8 mouse cellular contexts compared by ENCODE assay signal in the genomic region with DNA sequence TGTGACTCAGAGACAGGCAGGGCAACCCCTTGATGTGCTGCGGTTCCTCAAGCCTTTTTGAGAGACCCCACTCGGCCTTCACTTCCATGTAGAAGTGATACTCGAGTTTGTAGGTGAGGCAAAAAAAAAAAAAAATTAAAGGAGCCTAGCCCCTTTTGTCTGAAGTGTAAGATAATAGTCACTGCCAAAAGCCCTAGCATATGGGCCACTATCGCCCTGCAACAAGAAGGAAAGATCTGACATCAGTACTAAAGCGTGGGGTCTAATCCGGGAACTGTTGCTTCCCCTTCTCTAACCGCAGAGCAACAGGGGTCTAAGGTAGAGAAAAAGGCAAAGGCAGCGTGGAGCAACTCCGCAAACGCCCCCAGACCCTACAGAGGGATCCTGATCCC. TPM values are rescaled to one million over a fixed set of nuclear protein-coding genes. Genes with fewer than 3 reads are reported as not detected.
A peak's percentile ranks its signal among the peaks of the same experiment; 100 is the strongest.
DNase-seq lines count a peak whose midpoint lies in the region; ATAC-seq and TF ChIP-seq lines count a peak whose summit lies in the region.
"Had no signal": no experiment of that assay in that cellular context is flagged by ENCODE, and none has a peak within 500 bp of the region (broad histone marks: within the 10 kb centered on the region; RNA-seq: fewer than 3 reads in every experiment).

No protein-coding gene starts in this region.

- peak overlapping the region; percentile 97 for H3K4me2 ChIP-seq in forebrain, embryonic 14.5 days (ENCODE audit: low read length)
- H3K4me2 ChIP-seq in liver, embryonic 13.5 days, result peak overlapping the region; percentile 97
- H3K4me2 ChIP-seq in stomach, postnatal 0 days (replicated peaks; ENCODE audit: low read depth), result peak overlapping the region; percentile 92

- peaks cover 12% of the 10 kb centered on the region for H3K4me1 ChIP-seq in spleen, adult 2 months (ENCODE audit: control insufficient read depth, insufficient read depth, insufficient read length)
- peaks cover 14% of the 10 kb centered on the region; the same call in 1 of the 2 replicates for H3K4me1 ChIP-seq in forebrain, embryonic 14.5 days (ENCODE audit: control insufficient read depth, insufficient read depth, low read length)
- peaks cover 55% of the 10 kb centered on the region for H3K4me1 ChIP-seq in liver, embryonic 13.5 days (replicated peaks)
- peaks cover 2% of the 10 kb centered on the region; the same call in 1 of the 2 replicates for H3K4me1 ChIP-seq in stomach, postnatal 0 days (replicated peaks; ENCODE audit: control insufficient read depth, insufficient read depth)

- no peak for DNase-seq in spleen, adult 2 months (ENCODE audit: low read depth in 1 of 2, low spot score in 2 of 2)
- no peak for DNase-seq in spleen, postnatal 36 days (ENCODE audit: low spot score in 2 of 2)
- no peak for DNase-seq in forebrain, embryonic 14.5 days (ENCODE audit: low spot score)
- no peak for DNase-seq in liver, embryonic 13.5 days
- no peak for DNase-seq in stomach, postnatal 0 days (ENCODE audit: low spot score)
- no peak for DNase-seq in layer of hippocampus, postnatal 25 days (ENCODE audit: extremely low spot score in 1 of 2, low spot score in 1 of 2)
- DNase-seq in adrenal gland, adult 18-20 months (ENCODE audit: low spot score in 2 of 2), result no peak

- TF ChIP-seq POLR2A in spleen, adult 2 months (IDR thresholded peaks at IDR 0.05; ENCODE audit: low read depth, low read length), result no peak

- WGBS in spleen, adult 2 months, result 21% methylated on average over 10 of the region's 10 CpGs
- WGBS in forebrain, embryonic 14.5 days, result 3% methylated on average over 10 of the region's 10 CpGs
- WGBS in liver, embryonic 13.5 days (ENCODE audit: insufficient replicate concordance), result 4% methylated on average over 10 of the region's 10 CpGs
- WGBS in stomach, postnatal 0 days, result 41% methylated on average over 10 of the region's 10 CpGs

- no peak overlapping the region for H3K27ac ChIP-seq in spleen, adult 2 months (ENCODE audit: insufficient read depth, low read length)
- H3K27ac ChIP-seq in forebrain, embryonic 14.5 days (ENCODE audit: low read depth, low read length), result peak overlapping the region; percentile 89; the same call in 1 of the 2 replicates
- no peak overlapping the region for H3K27ac ChIP-seq in liver, embryonic 13.5 days
- H3K27ac ChIP-seq in stomach, postnatal 0 days (replicated peaks), result no peak overlapping the region

- ATAC-seq in forebrain, embryonic 14.5 days, result no peak
- no peak for ATAC-seq in liver, embryonic 13.5 days (ENCODE audit: low read depth)
- no peak for ATAC-seq in stomach, postnatal 0 days (ENCODE audit: low FRiP score, low TSS enrichment)

- TF ChIP-seq EP300 in stomach, postnatal 0 days (optimal IDR thresholded peaks at IDR 0.05), result no peak

- H3K9me3 ChIP-seq in forebrain, embryonic 14.5 days (replicated peaks; ENCODE audit: control insufficient read depth, low read length), result no peaks in the 10 kb centered on the region
- H3K9me3 ChIP-seq in liver, embryonic 13.5 days (replicated peaks), result no peaks in the 10 kb centered on the region
- H3K9me3 ChIP-seq in stomach, postnatal 0 days (ENCODE audit: control insufficient read depth, low read length), result no peaks in the 10 kb centered on the region

- H3K36me3 ChIP-seq in spleen, adult 2 months (ENCODE audit: control insufficient read depth, insufficient read depth, low read length), result no peaks in the 10 kb centered on the region
- peaks cover 17% of the 10 kb centered on the region for H3K36me3 ChIP-seq in forebrain, embryonic 14.5 days (ENCODE audit: control insufficient read depth, insufficient read depth, low read length)
- H3K36me3 ChIP-seq in liver, embryonic 13.5 days, result peaks cover 6% of the 10 kb centered on the region
- H3K36me3 ChIP-seq in stomach, postnatal 0 days (ENCODE audit: control insufficient read depth, insufficient read depth, low read length), result no peaks in the 10 kb centered on the region

- no peak for TF ChIP-seq CTCF in spleen, adult 2 months (IDR thresholded peaks at IDR 0.05; ENCODE audit: extremely low read depth, insufficient read depth, insufficient read length, insufficient replicate concordance)
- no peak for TF ChIP-seq CTCF in stomach, postnatal 0 days (IDR thresholded peaks at IDR 0.05; ENCODE audit: low read depth)

- peak overlapping the region; percentile 62; the same call in 1 of the 2 replicates for H3K4me3 ChIP-seq in spleen, adult 2 months (ENCODE audit: extremely low read depth, insufficient read depth, insufficient read length)
- peak overlapping the region; percentile 70 for H3K4me3 ChIP-seq in forebrain, embryonic 14.5 days (ENCODE audit: low read depth, low read length)
- H3K4me3 ChIP-seq in liver, embryonic 13.5 days (replicated peaks), result peak overlapping the region; percentile 73
- H3K4me3 ChIP-seq in stomach, postnatal 0 days (ENCODE audit: low read depth, low read length), result peak overlapping the region; percentile 73

- peak overlapping the region; percentile 87 for H3K9ac ChIP-seq in forebrain, embryonic 14.5 days (ENCODE audit: low read length)
- H3K9ac ChIP-seq in liver, embryonic 13.5 days, result peak overlapping the region; percentile 81
- peak overlapping the region; percentile 82; the same call in 1 of the 2 replicates for H3K9ac ChIP-seq in stomach, postnatal 0 days (ENCODE audit: low read length)

- H3K27me3 ChIP-seq in spleen, adult 2 months (ENCODE audit: control insufficient read depth, insufficient read depth, low read length), result peaks cover 8% of the 10 kb centered on the region; the same call in 1 of the 2 replicates
- no peaks in the 10 kb centered on the region for H3K27me3 ChIP-seq in forebrain, embryonic 14.5 days (replicated peaks; ENCODE audit: control insufficient read depth, insufficient read depth, low read length)
- H3K27me3 ChIP-seq in liver, embryonic 13.5 days, result peaks cover 9% of the 10 kb centered on the region; the same call in 1 of the 2 replicates
- H3K27me3 ChIP-seq in stomach, postnatal 0 days (ENCODE audit: control insufficient read depth, insufficient read depth, low read length), result no peaks in the 10 kb centered on the region

RNA-seq across cellular contexts. Expression of a gene that starts 0.7 kb away (rescaled TPM):
- 18.4 and 19.3 TPM in 2 replicates for polyA plus RNA-seq in spleen, adult 2 months (2012; rRNA removed)
- polyA plus RNA-seq in forebrain, embryonic 14.5 days (2014; fragmentation: Nextera tagmentation; extraction: Ambion mirVana), result 49.5 and 51.1 TPM in 2 replicates
- polyA plus RNA-seq in liver, embryonic 13.5 days (2015; fragmentation: Nextera tagmentation; extraction: Ambion mirVana), result 16.5 and 19.7 TPM in 2 replicates
- polyA plus RNA-seq in stomach, postnatal 0 days (2015; fragmentation: Nextera tagmentation; extraction: Ambion mirVana), result 32.9 and 36.4 TPM in 2 replicates
- 10 to 100 TPM; 27.1 to 40.5 TPM for total RNA-seq in layer of hippocampus, postnatal 25 days (2021)
- 10 to 100 TPM; 37.8 to 39.7 TPM for total RNA-seq in adrenal gland, adult 18-20 months (2021)

RNA-seq across cellular contexts. Expression of a gene that starts 31.6 kb away (rescaled TPM):
- 0.27 and 0.36 TPM in 2 replicates for polyA plus RNA-seq in spleen, adult 2 months (2012; rRNA removed)
- polyA plus RNA-seq in forebrain, embryonic 14.5 days (2014; fragmentation: Nextera tagmentation; extraction: Ambion mirVana), result 0.46 and 0.56 TPM in 2 replicates
- 0.09 and 0.20 TPM in 2 replicates for polyA plus RNA-seq in liver, embryonic 13.5 days (2015; fragmentation: Nextera tagmentation; extraction: Ambion mirVana)
- polyA plus RNA-seq in stomach, postnatal 0 days (2015; fragmentation: Nextera tagmentation; extraction: Ambion mirVana), result 4.6 and 4.9 TPM in 2 replicates
- 1 to 10 TPM in 1 of 2 experiments, under 1 TPM in 1; 0.54 to 1.8 TPM for total RNA-seq in layer of hippocampus, postnatal 25 days (2021)
- total RNA-seq in adrenal gland, adult 18-20 months (2021), result 1 to 10 TPM; 2.1 to 2.3 TPM

RNA-seq across cellular contexts. Expression of a gene that starts 36.7 kb away (rescaled TPM):
- 31.0 and 46.5 TPM in 2 replicates for polyA plus RNA-seq in spleen, adult 2 months (2012; rRNA removed)
- 41.0 and 42.0 TPM in 2 replicates for polyA plus RNA-seq in forebrain, embryonic 14.5 days (2014; fragmentation: Nextera tagmentation; extraction: Ambion mirVana)
- polyA plus RNA-seq in liver, embryonic 13.5 days (2015; fragmentation: Nextera tagmentation; extraction: Ambion mirVana), result 10.1 and 10.5 TPM in 2 replicates
- polyA plus RNA-seq in stomach, postnatal 0 days (2015; fragmentation: Nextera tagmentation; extraction: Ambion mirVana), result 18.1 and 18.5 TPM in 2 replicates
- total RNA-seq in layer of hippocampus, postnatal 25 days (2021), result 10 to 100 TPM; 36.0 to 39.0 TPM
- total RNA-seq in adrenal gland, adult 18-20 months (2021), result 10 to 100 TPM; 53.9 to 61.2 TPM

RNA-seq across cellular contexts. Expression of a gene that starts 58.4 kb away (rescaled TPM):
- not detected in 2 replicates for polyA plus RNA-seq in spleen, adult 2 months (2012; rRNA removed)
- not detected in 2 replicates for polyA plus RNA-seq in forebrain, embryonic 14.5 days (2014; fragmentation: Nextera tagmentation; extraction: Ambion mirVana)
- not detected in 2 replicates for polyA plus RNA-seq in liver, embryonic 13.5 days (2015; fragmentation: Nextera tagmentation; extraction: Ambion mirVana)
- polyA plus RNA-seq in stomach, postnatal 0 days (2015; fragmentation: Nextera tagmentation; extraction: Ambion mirVana), result not detected in 2 replicates
- not detected for total RNA-seq in layer of hippocampus, postnatal 25 days (2021)
- total RNA-seq in adrenal gland, adult 18-20 months (2021), result not detected
- total RNA-seq: left cerebral cortex, adult 18-20 months had no signal
